Mouse (Mus musculus) liver, embryonic 16.5 days (tissue): Measurements from ENCODE around the gene Syde2. TPM values are rescaled to one million over a fixed set of nuclear protein-coding genes. Genes with fewer than 3 reads are reported as not detected.

Experiments
- ATAC-seq: fragments of 200-750 bp; cut with Nextera tagmentation; 2 replicates; pipeline ENCODE4 v1.8.0; 2017; ENCODE audit warnings: low read depth, mild to moderate bottlenecking, moderate number of reproducible peaks, moderate library complexity
- H3K27ac ChIP-seq: fragments of 300-500 bp; sonication (generic); 2 replicates; pipeline ENCODE4 v1.5.1; 2014; ENCODE audit warnings: mild to moderate bottlenecking, low read length
- H3K27me3 ChIP-seq: fragments of 300-500 bp; sonication (generic); 2 replicates; pipeline ENCODE4 v1.6.1; 2014; ENCODE audit warnings: low read depth, low read length, mixed read lengths; ENCODE audit not compliant: control insufficient read depth, insufficient read depth
- H3K36me3 ChIP-seq: fragments of 300-500 bp; sonication (generic); 2 replicates; pipeline ENCODE4 v1.6.1; 2014; ENCODE audit warnings: mild to moderate bottlenecking; ENCODE audit not compliant: control insufficient read depth, insufficient read depth
- H3K4me1 ChIP-seq: fragments of 300-500 bp; sonication (generic); 2 replicates; pipeline ENCODE4 v1.6.1; 2014; ENCODE audit warnings: low read depth, low read length, mixed read lengths; ENCODE audit not compliant: control insufficient read depth
- H3K4me2 ChIP-seq: fragments of 300-500 bp; sonication (generic); 2 replicates; pipeline ENCODE4 v1.6.1; 2014; ENCODE audit warnings: low read depth, low read length, mixed read lengths
- H3K4me3 ChIP-seq: fragments of 300-500 bp; sonication (generic); 2 replicates; pipeline ENCODE4 v1.5.1; 2014; ENCODE audit warnings: low read depth, mild to moderate bottlenecking, low read length
- H3K9ac ChIP-seq: fragments of 300-500 bp; sonication (generic); 2 replicates; pipeline ENCODE4 v1.6.1; 2014; ENCODE audit warnings: low read depth, low read length
- H3K9me3 ChIP-seq: fragments of 300-500 bp; sonication (generic); replicated peaks from 2 replicates; pipeline ENCODE4 v1.6.1; 2016; ENCODE audit warnings: low read length; ENCODE audit not compliant: control insufficient read depth
- WGBS: fragments of 180-500 bp; shearing (Covaris S2); extraction: QIAGEN DNeasy Blood & Tissue Kit; methylation state at CpG from one replicate; pipeline ENCODE4 v1.1.7; 2014; ENCODE audit not compliant: insufficient replicate concordance; 5-methylcytosine and 5-hydroxymethylcytosine counted together
- polyA plus RNA-seq: library from polyadenylated mRNA; unstranded; fragments of >200 nt; fragmentation: Nextera tagmentation; extraction: Ambion mirVana; gene quantifications from 2 replicates; pipeline ENCODE4 v1.2.1, GENCODE M21; 2015

The Syde2 gene
- polyA plus RNA-seq, 1 experiment from 2014 or later, result 0.44 TPM

DNA sequence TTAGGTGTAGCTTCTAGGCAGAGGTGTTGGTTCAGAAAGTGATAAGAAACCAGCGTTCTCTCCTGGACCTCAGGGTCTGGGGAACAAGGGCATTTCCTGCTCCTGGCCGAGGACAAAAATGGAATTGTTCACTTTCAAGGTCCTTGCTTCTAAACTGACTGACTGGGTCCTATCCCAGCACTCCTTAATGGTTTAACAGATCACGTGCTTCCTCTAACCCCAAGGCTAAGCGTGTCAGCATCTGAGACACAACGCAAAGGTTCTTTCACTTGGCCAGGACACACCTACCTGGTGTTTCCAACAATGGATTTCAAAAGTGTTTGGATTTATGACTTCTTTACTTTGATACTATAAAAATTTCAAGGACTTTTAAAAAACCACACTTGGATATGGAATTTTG is 62.3 kb downstream of the Syde2 start:
- H3K9ac ChIP-seq, result no peak overlapping the region
- no peaks in the 10 kb centered on the region for H3K36me3 ChIP-seq
- H3K27ac ChIP-seq, result no peak overlapping the region
- H3K4me2 ChIP-seq, result no peak overlapping the region
- H3K4me1 ChIP-seq, result no peaks in the 10 kb centered on the region; the same call in 1 of the 2 replicates
- no peak for ATAC-seq
- no peaks in the 10 kb centered on the region for H3K27me3 ChIP-seq
- WGBS, result 58% methylated on average over 5 of the region's 5 CpGs
- no peaks in the 10 kb centered on the region for H3K9me3 ChIP-seq
- H3K4me3 ChIP-seq, result no peak overlapping the region

DNA sequence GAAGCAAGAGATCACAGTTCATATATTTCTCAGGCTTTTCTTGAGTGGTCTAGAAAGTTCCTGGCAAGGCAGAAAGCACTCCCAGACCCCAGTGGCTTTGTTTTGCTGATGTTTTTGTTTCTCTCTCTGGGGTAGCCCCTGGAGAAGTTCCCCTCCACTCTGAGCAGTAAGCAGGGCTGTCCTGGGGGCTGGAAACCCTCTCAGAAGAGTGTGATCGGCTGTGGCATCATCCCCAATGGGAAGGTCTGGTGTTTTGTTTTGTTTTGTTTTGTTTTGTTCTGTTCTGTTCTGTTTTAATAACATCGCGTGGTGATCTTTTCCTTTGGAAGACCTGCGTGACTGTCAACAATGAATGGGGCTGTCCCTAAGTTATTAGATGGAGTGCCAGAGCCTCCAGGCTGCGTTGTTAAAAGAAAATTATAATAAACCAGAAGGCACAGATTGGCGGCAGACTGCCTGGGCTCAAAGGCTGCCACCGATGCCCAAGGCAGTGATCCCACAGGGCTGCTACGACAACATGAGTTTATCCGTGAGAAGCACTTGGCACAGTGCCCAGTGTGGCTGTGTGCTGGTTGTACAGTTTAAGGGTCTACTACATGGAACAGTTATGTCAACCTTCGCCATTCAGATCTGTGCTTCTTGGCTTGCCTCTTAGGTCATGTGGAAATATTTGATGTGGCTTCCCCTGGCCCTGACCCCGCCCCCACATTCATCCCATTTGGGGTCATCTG is 63.8 kb downstream of the Syde2 start:
- 57% methylated on average over 11 of the region's 11 CpGs for WGBS
- ATAC-seq, result no peak
- H3K36me3 ChIP-seq, result no peaks in the 10 kb centered on the region

DNA sequence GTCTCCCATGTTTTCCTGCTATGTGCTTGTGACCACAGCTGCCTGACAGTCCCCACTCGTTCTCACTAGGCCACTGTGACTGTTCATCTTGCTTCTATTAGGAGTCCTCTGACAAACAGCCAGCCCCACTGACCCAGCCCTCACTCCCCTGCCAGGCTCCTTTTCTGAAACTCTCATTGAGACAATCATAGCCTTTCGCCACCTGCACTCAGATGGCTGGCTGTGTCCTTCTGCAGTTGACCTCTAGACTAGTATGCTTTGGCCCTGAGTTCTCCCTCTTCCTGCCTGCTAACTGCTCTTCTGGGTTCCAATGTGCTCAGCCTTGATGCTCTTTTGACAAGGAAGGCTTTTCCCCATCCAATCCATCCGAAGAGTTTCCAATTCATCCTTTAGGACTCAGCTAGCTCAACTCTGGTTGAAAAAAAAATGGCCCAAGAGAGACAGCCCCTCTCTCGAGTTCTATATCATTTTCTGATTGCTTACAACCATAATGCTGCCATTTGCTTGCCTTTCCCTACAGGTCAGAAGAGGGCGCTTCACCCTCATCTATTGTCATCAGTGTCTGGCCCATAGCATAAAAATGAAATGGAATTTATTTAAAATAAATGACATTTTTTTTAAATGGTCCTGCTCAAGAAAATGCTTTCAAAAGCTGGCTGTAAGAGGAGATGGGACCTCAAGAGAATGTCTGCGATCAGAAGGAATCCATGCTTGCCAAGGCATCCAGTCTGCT is 65.6 kb downstream of the Syde2 start:
- H3K4me1 ChIP-seq, result no peaks in the 10 kb centered on the region
- H3K9ac ChIP-seq, result no peak overlapping the region
- 47% methylated on average over 6 of the region's 6 CpGs for WGBS
- no peak for ATAC-seq
- no peak overlapping the region for H3K27ac ChIP-seq
- H3K4me2 ChIP-seq, result no peak overlapping the region
- no peak overlapping the region for H3K4me3 ChIP-seq
- no peaks in the 10 kb centered on the region for H3K36me3 ChIP-seq
- no peaks in the 10 kb centered on the region for H3K27me3 ChIP-seq
- no peaks in the 10 kb centered on the region for H3K9me3 ChIP-seq

More for the DNA sequence above, 63.8 kb downstream of the Syde2 start:
- Histone ChIP-seq H3K4me2 (no peak overlapping the region), H3K9me3 (no peaks in the 10 kb centered on the region), H3K27ac (no peak overlapping the region), H3K4me1 (no peaks in the 10 kb centered on the region; the same call in 1 of the 2 replicates), H3K4me3 (no peak overlapping the region), H3K27me3 (no peaks in the 10 kb centered on the region), H3K9ac (no peak overlapping the region)

DNA sequence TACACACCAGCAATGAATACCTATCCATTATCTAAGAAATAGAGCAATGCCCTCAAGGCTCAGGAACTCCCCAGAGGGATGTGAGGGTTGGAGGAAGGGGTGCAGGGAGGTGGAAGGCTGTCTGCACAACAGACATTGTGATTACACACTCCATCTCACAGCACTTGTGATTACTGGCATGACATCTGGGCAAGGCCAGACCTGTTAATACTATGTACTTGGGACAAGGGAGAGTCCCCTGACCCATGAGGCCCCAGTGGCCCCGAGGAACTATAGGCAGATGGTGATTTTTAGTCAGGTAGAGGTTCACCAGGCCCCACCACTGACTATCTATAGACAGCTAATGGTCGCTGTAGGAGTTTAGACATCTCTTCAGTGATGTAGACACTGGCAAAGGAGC is 66.2 kb downstream of the Syde2 start:
- no peak for ATAC-seq
- Histone ChIP-seq H3K36me3 (no peaks in the 10 kb centered on the region), H3K4me2 (no peak overlapping the region), H3K9me3 (no peaks in the 10 kb centered on the region), H3K9ac (no peak overlapping the region), H3K4me3 (no peak overlapping the region), H3K4me1 (no peaks in the 10 kb centered on the region), H3K27ac (no peak overlapping the region), H3K27me3 (no peaks in the 10 kb centered on the region)
- WGBS, result 47% methylated on average over 2 of the region's 2 CpGs

DNA sequence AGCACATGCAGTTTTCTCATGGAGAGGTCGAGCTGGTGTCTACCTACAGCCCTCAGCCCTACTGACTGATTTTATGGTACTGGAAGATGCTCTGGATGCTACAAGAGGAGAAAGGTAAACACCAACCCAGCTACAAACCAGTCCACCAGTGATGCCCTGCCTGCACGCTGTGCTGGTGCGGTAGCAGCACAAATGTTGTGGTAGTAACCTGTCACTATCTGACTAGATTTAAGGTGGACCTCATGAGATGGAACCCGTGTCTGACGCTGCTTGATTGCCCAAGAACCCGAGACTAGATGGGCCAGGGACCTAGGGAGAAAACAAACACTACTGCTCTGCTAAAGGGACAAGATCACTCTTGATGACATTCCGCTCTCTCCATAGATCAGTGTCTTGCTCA is 69.5 kb downstream of the Syde2 start:
- WGBS, result 58% methylated on average over 7 of the region's 7 CpGs
- H3K27me3 ChIP-seq, result no peaks in the 10 kb centered on the region
- H3K36me3 ChIP-seq, result no peaks in the 10 kb centered on the region
- H3K4me2 ChIP-seq, result no peak overlapping the region
- H3K4me3 ChIP-seq, result no peak overlapping the region
- ATAC-seq, result no peak
- H3K4me1 ChIP-seq, result no peaks in the 10 kb centered on the region
- no peak overlapping the region for H3K27ac ChIP-seq
- no peak overlapping the region for H3K9ac ChIP-seq
- H3K9me3 ChIP-seq, result no peaks in the 10 kb centered on the region

DNA sequence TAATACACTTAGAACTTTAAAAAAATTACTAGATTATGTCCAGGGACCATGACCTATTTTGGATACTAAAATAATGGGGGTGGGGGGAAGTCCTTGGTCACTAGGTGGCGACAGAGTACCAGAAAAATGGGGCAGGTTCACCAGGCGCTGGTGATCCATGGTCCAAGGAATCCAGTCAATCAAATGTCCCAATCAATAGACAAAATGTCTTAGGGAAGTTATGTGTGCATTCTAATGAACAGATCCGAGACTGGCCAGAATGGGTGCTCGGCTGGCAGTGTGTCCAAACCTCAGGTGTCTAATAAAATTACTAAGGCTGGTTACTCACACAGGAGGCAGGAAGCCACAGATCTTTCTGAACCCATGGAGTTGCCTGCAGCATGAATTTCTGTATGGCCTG is 70.6 kb downstream of the Syde2 start:
- whole genome bisulfite sequencing, result 15% methylated on average over 4 of the region's 4 CpGs
- H3K27me3 ChIP-seq, result no peaks in the 10 kb centered on the region
- no peaks in the 10 kb centered on the region for H3K36me3 ChIP-seq
- H3K27ac ChIP-seq, result no peak overlapping the region
- H3K4me3 ChIP-seq, result no peak overlapping the region
- no peak for ATAC-seq
- no peak overlapping the region for H3K9ac ChIP-seq
- H3K4me2 ChIP-seq, result no peak overlapping the region
- no peaks in the 10 kb centered on the region for H3K9me3 ChIP-seq
- no peaks in the 10 kb centered on the region for H3K4me1 ChIP-seq

DNA sequence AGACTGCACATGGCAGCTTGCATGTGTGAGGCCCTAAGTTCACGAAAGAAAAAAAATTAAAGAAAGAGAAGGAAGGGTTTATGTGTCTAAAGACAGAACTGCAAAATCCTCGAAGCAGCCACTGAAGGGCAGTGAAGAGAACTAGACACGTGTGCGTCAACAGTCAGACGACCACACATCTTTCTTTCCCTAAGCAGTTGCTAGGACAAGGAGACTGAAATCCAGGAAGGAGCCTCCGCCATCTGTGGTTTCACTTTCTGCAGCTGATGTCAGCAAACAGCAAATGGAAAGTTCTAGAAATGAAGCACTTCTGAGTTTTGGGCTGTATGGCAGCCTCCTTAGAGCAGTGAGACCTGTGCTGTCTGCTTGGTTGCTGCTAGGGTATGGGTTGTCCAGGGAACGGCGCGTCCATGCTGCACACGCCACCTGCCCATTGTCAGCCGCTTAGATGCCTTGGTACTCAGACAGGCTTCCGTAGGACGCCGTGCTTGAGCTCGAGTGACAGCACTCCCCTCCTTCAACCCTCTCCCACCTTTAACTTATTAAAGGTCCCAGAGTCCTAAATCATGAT is 71.8 kb downstream of the Syde2 start:
- Histone ChIP-seq H3K4me2 (no peak overlapping the region), H3K27me3 (no peaks in the 10 kb centered on the region), H3K36me3 (no peaks in the 10 kb centered on the region), H3K4me1 (no peaks in the 10 kb centered on the region), H3K4me3 (no peak overlapping the region), H3K9ac (no peak overlapping the region), H3K9me3 (no peaks in the 10 kb centered on the region), H3K27ac (no peak overlapping the region)
- ATAC-seq, result no peak
- 69% methylated on average over 15 of the region's 15 CpGs for WGBS

DNA sequence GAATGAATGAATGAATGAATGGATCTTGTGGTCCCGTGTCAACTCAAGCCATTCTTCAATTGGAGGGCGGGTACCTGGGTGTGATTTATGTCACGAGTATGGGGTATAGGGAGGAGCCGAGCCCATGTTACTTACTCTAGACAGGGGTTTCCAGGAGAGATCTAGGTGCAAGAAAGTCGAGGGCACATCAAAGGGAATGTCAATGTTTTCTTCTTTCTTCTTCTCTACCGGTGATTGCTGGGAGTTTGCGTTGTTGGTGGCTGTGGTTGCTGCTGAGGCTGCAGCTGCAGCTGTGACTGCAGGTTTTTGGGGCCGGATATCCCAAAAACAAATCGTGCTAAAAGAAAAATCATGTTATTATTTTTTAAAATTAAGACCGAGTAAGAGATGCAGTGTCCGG is 75.5 kb downstream of the Syde2 start:
- H3K36me3 ChIP-seq, result no peaks in the 10 kb centered on the region

DNA sequence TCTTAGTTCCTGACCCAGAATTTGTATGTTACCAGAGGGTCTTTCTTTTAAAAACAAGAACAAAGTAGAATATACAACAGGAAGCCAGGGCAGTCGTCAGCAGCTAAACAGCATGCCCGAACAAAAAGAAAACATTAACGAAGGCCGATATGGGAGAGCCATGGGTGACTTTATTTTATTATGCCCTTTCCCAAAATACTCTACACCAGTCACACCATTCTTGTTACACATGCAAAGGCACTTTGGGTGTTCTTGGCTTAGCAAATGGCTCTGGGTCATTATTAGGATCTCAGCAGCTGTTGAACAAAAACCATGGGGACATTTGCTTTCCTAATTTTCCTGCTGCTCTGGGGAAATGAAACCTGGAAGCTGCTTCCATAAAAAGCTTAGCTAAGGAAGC is 81.6 kb downstream of the Syde2 start:
- 66% methylated on average over 4 of the region's 4 CpGs for WGBS

More for the DNA sequence above, 75.5 kb downstream of the Syde2 start:
- no peak for ATAC-seq
- Histone ChIP-seq H3K9me3 (no peaks in the 10 kb centered on the region), H3K4me2 (no peak overlapping the region), H3K9ac (no peak overlapping the region), H3K4me3 (no peak overlapping the region), H3K27me3 (no peaks in the 10 kb centered on the region), H3K4me1 (no peaks in the 10 kb centered on the region), H3K27ac (no peak overlapping the region)
- 68% methylated on average over 11 of the region's 11 CpGs for WGBS

More for the DNA sequence above, 81.6 kb downstream of the Syde2 start:
- Histone ChIP-seq H3K36me3 (no peaks in the 10 kb centered on the region), H3K27ac (no peak overlapping the region), H3K9ac (no peak overlapping the region), H3K4me2 (no peak overlapping the region), H3K4me3 (no peak overlapping the region), H3K4me1 (no peaks in the 10 kb centered on the region), H3K27me3 (no peaks in the 10 kb centered on the region), H3K9me3 (no peaks in the 10 kb centered on the region)
- ATAC-seq, result no peak
